Mouse (Mus musculus) olfactory bulb, adult 2 months (tissue): Measurements from ENCODE around the gene Pdap1.

Experiments
- CTCF ChIP-seq: fragments of 200-500 bp; IDR thresholded peaks from 2 replicates; pipeline ENCODE4 v1.5.1; 2012; ENCODE audit warnings: low read depth, mild to moderate bottlenecking, low read length, moderate library complexity; ENCODE audit not compliant: insufficient read depth
- POLR2A ChIP-seq: fragments of 200-500 bp; IDR thresholded peaks from 2 replicates; pipeline ENCODE4 v1.6.1; 2012; ENCODE audit warnings: mild to moderate bottlenecking, low read depth, low read length, moderate library complexity; ENCODE audit not compliant: insufficient read depth

DNA sequence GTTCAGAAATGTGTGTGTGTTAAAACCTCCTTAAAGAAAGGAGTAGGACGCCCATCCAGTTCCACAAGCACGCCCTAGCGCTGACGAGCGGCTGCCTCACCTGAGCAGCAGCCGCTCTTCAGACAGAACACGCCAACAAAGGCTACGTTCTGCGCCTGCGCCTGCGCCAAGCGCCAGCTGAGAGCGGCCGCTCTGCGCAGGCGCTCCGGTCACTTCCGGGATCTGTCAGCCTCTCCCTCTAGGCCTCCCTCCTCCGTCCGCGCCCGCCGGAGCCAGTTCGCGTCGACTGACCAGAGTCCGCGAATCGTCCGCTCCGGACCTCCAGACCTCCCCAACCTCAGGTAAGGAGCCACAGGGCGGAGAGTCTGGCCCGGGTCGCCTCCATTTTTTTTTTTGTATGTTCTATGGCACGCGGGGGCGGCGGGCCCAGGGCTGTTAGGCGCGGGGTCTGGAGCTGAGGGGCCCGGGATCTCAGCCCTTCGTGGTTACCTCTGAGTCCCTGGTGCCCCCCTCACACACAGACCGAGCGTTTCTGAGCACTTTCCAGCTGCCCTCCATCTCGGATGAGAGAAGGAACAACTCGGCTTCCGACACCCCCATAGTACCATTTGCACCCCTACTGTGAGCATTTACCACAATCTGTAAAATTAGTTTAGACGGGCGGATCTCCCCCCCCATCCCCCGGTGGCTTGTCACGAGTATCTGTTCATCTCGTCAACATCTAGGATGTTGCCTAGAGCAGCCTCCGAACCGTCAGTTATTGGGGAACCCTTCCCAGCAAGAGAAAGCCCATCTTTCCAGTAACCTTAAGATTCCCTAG, 56.2 kb downstream of the Pdap1 start, which contains the start of the genes Arpc1a and Kpna7:
- TF ChIP-seq CTCF, result no peak
- peak; percentile 97 for TF ChIP-seq POLR2A
